Mouse (Mus musculus) cerebellum, adult 2 months (tissue): ENCODE results near the gene Ret. TPM values are rescaled to one million over a fixed set of nuclear protein-coding genes. Genes with fewer than 3 reads are reported as not detected.

Experiments
- DNase-seq, 2 experiments: peaks; one replicate each; pipeline ENCODE4 v3.0.0; 2021
- H3K27ac ChIP-seq: fragments of 200-500 bp; 2 replicates; pipeline ENCODE4 v1.5.1; 2012; ENCODE audit warnings: low read length, control low read depth, inconsistent platforms; ENCODE audit not compliant: insufficient read depth
- H3K27me3 ChIP-seq: fragments of 200-500 bp; 2 replicates; pipeline ENCODE4 v1.6.1; 2012; ENCODE audit warnings: inconsistent platforms, mild to moderate bottlenecking, low read length, moderate library complexity; ENCODE audit not compliant: control insufficient read depth, insufficient read depth
- H3K4me1 ChIP-seq: fragments of 200-500 bp; 2 replicates; pipeline ENCODE4 v1.6.1; 2011; ENCODE audit warnings: low read length; ENCODE audit not compliant: control insufficient read depth, insufficient read depth
- H3K4me3 ChIP-seq: fragments of 200-500 bp; replicated peaks from 2 replicates; pipeline ENCODE3; 2011; ENCODE audit warnings: mild to moderate bottlenecking, low read depth, low read length, control low read depth; ENCODE audit not compliant: insufficient read depth
- CTCF ChIP-seq: fragments of 200-500 bp; IDR thresholded peaks from 2 replicates; pipeline ENCODE4 v1.5.1; 2011; ENCODE audit warnings: low read depth, mild to moderate bottlenecking, control low read depth, low read length, moderate library complexity, borderline replicate concordance; ENCODE audit not compliant: insufficient read depth
- POLR2A ChIP-seq: fragments of 200-500 bp; IDR thresholded peaks from 2 replicates; pipeline ENCODE4 v1.6.1; 2011; ENCODE audit warnings: low read length, control low read depth, borderline replicate concordance; ENCODE audit not compliant: insufficient read depth
- WGBS: fragments of 180-500 bp; shearing (Covaris S2); methylation state at CpG from one replicate; pipeline ENCODE4 v1.1.7; 2018; 5-methylcytosine and 5-hydroxymethylcytosine counted together
- polyA plus RNA-seq: library from polyadenylated mRNA; depleted of rRNA; stranded (reverse); fragments of >200 nt; gene quantifications from 2 replicates; pipeline ENCODE4 v1.2.3, GENCODE M21; 2012

Gene Ret
- polyA plus RNA-seq, 1 experiment: 30.1 TPM

DNA sequence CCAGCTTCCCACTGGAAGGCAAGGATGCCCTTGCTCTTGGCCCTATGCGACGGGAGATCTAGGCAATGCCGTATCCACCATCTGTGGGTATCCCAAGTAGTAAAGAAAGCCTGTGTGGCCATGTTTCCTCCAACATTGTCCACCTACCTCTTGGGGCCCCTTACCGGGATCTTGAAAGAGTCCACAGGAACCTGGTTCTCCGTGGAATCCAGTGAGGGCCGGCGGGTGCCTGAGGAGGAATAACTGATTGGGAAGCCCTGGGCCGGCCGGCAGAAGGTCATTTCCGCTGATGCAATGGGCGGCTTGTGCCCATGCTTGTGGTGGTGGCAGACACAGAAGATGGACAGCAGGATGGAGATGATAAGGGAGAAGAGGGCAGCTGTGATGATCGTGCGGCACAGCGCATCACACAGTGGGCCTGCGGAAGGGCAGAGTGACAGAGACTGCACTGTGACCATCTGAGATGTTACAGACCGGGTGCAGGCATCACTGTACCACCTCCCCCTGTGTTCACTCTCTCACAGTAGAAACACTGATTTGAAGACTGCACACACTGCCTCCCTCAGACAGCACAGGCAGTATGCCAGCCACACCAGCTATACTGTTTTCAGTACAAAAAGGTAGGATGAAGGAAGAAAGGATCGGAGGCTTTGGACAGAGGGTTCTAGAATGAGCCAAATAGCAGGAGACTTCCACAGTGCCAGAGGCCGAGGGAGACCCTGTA is 24.1 kb downstream of the Ret start:
- TF ChIP-seq CTCF: no peak
- no peak for TF ChIP-seq POLR2A
- Histone ChIP-seq H3K27me3 (no peaks in the 10 kb centered on the region), H3K4me1 (no peaks in the 10 kb centered on the region), H3K4me3 (no peak overlapping the region), H3K27ac (no peak overlapping the region)
- WGBS: 91% methylated on average over 18 of the region's 18 CpGs
- no peak for DNase-seq

DNA sequence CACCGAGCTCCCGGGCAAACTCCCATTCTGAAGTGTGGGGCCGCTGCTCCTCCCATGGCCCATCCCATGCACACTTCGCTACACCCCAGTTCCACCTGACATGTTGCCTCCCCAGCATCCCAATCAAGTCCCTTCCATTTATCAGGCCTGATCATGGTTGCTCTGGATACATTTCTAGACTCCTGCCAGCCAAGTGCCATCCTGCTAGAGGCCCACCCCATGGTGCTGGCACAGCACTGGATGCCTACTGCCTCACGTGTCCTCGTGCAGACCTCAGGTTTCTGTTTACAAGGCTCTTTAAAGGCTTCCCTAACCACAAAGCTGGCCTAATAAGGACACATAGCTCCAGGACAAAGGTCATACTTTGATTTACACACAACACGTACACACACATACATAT is 26.1 kb downstream of the Ret start:
- no peak for TF ChIP-seq POLR2A
- TF ChIP-seq CTCF: no peak
- WGBS: 71% methylated on average over 7 of the region's 7 CpGs
- no peak for DNase-seq
- no peak overlapping the region for H3K4me3 ChIP-seq
- no peaks in the 10 kb centered on the region for H3K4me1 ChIP-seq
- H3K27ac ChIP-seq: no peak overlapping the region
- H3K27me3 ChIP-seq: no peaks in the 10 kb centered on the region

DNA sequence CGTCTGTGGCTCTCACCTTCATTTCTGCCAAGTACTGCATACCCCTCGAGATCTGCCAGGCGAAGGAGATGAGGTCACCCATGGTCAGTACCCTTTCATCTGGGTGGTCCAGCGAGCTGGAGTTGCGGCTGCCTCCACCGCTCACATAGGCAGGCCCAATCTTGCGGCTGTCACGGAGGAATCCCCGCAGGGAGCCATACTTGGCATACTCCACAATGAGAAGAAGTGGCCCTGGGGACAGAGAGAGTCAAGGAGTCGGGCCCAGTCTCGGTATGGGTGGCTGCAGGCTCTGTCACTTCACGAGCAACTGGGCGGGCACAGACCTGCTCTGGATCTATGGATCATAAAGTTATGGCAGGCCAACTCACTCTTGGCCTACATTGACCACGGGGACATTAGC is 29.4 kb downstream of the Ret start:
- H3K4me1 ChIP-seq: no peaks in the 10 kb centered on the region
- no peak overlapping the region for H3K27ac ChIP-seq
- H3K4me3 ChIP-seq: no peak overlapping the region
- WGBS: 49% methylated on average over 14 of the region's 14 CpGs
- TF ChIP-seq CTCF (no peak), POLR2A (no peak)
- no peak for DNase-seq
- no peaks in the 10 kb centered on the region for H3K27me3 ChIP-seq

DNA sequence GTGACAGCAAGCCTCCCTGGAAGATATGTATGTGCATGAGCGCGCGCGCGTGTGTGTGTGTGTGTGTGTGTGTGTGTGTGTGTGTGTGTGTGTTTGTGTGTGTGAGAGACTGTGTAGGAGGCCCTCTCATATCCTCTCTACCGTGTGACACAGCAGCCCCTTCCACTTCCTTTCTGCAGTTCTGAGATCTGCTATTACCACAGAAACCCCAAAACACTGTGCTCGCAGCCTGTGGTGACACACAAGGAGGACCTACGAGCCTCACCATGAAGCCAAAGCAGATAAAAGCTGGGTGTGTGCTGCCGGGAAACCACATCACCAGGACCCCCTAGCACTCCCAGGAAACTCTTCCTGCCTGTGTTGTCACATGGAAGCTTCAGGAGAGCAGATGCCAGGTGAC is 30.5 kb downstream of the Ret start:
- H3K4me1 ChIP-seq: no peaks in the 10 kb centered on the region
- WGBS: 84% methylated on average over 9 of the region's 9 CpGs
- DNase-seq: no peak
- no peaks in the 10 kb centered on the region for H3K27me3 ChIP-seq
- H3K4me3 ChIP-seq: no peak overlapping the region
- TF ChIP-seq CTCF (no peak), POLR2A (no peak)
- no peak overlapping the region for H3K27ac ChIP-seq

DNA sequence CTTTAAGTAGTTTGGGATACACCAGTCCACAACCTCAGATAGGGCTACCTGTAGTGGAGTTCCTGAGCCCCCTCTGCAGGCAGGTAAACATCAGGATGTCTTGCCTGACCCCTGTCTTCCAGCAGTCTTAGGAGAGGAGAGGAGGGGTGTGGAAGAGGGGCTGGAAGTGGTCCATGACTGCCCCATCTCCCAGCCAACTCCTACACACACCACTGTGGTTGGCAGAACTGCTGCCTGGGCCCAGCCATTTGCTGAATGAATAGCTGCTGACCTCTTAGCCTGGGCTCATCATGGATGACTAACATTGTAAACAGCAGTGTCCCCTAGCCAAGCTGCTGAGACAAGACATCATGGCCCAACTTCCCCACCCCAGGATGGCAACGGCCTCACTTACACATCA is 32.0 kb downstream of the Ret start:
- WGBS: 83% methylated on average over 1 of the region's 1 CpGs
- Histone ChIP-seq H3K4me1 (no peaks in the 10 kb centered on the region), H3K27ac (no peak overlapping the region), H3K4me3 (no peak overlapping the region), H3K27me3 (no peaks in the 10 kb centered on the region)
- TF ChIP-seq POLR2A: no peak
- TF ChIP-seq CTCF: no peak
- no peak for DNase-seq

DNA sequence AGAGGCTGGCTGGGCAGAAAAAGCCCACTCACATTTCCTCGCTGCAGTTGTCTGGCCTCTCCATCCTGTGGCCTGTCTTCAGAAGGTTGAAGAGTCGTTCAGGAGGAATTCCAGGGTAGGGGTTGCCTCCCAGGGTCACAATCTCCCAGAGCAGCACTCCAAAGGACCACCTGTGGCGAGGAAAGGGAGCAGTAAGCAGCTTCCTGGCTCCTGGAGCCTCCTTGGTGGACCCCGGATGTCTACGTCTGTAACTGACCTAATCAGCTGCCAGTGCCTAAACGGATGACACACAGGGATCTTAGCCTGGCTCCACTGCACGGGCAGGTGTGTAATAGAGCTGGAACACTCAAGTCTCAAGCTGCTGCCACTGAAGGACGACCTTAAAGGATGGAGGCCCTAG is 32.8 kb downstream of the Ret start:
- Histone ChIP-seq H3K4me1 (no peaks in the 10 kb centered on the region), H3K27ac (no peak overlapping the region), H3K27me3 (no peaks in the 10 kb centered on the region), H3K4me3 (no peak overlapping the region)
- TF ChIP-seq POLR2A (no peak), CTCF (no peak)
- 59% methylated on average over 8 of the region's 8 CpGs for WGBS
- no peak for DNase-seq

DNA sequence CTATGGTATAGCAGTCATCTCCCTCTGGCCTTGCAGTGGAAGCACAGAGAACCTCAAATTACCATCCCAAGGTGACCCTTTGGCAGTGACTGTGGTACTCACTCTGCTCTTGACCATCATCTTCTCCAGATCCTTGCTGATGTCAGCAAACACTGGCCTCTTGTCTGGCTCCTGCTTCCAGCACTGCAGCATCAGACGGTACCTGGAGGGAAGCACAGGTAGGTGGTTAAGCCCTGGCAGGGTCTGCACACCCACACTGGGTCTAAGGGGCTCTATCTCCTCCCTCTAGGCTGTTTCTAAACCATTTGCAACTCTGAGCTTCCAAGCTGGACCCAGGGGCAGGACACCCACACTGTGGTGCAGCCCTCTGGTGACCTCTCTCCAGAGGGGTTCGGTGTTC is 34.4 kb downstream of the Ret start:
- DNase-seq: no peak
- TF ChIP-seq CTCF (no peak), POLR2A (no peak)
- Histone ChIP-seq H3K4me1 (no peaks in the 10 kb centered on the region), H3K27ac (no peak overlapping the region), H3K4me3 (no peak overlapping the region), H3K27me3 (no peaks in the 10 kb centered on the region)
- WGBS: 96% methylated on average over 2 of the region's 2 CpGs

DNA sequence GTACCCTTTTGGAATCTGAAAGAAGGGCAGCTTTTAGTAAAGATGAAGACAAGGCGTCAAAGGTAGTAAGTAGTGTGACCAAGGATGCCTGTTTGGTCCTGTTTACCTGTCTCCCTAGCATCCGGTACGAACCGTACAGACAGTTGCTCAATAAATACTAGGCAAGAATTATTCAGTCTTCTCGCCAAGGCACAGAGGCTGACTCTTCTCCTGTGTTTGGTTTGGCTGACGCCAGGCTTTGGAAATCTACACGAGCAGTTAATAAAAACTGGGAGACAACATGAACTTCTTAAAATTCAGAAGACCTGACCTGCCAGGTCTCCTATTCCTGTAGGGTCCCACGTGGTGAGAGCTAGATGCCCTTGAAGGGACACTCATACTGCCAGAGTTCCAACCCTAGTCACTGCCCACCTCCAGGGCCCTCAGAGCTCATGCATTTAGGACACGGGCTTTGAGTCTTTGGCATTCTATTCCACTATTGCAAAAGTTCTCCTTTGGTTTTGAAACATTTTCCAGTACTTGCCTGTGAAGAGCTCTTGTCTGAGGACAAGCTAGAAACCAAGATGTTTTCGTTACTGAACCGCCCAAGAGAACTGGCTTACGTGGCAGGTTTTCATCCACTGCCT is 34.9 kb downstream of the Ret start:
- no peak overlapping the region for H3K4me3 ChIP-seq
- H3K27ac ChIP-seq: no peak overlapping the region
- no peaks in the 10 kb centered on the region for H3K4me1 ChIP-seq
- 87% methylated on average over 12 of the region's 12 CpGs for WGBS
- DNase-seq: no peak
- no peak for TF ChIP-seq CTCF
- TF ChIP-seq POLR2A: no peak
- H3K27me3 ChIP-seq: no peaks in the 10 kb centered on the region
